Mouse (Mus musculus) neural tube, embryonic 15.5 days (tissue): Measurements from ENCODE around the gene Mfn2. TPM values are rescaled to one million over a fixed set of nuclear protein-coding genes. Genes with fewer than 3 reads are reported as not detected.
A peak's percentile ranks its signal among the peaks of the same experiment; 100 is the strongest.
"Not testable (repeated sequence)": the region's sequence is repeated elsewhere in the genome, so short reads cannot be mapped to it uniquely, and the experiment has no call there.

Experiments used
- ATAC-seq: fragments of 200-750 bp; cut with Nextera tagmentation; 2 replicates; pipeline ENCODE4 v1.8.0; 2017; ENCODE audit warnings: mild to moderate bottlenecking, moderate TSS enrichment, moderate library complexity; ENCODE audit not compliant: low FRiP score
- H3K27ac ChIP-seq: fragments of 300-500 bp; sonication (generic); replicated peaks from 2 replicates; pipeline ENCODE4 v1.5.1; 2015; ENCODE audit warnings: mild to moderate bottlenecking, inconsistent platforms
- H3K27me3 ChIP-seq: fragments of 300-500 bp; sonication (generic); replicated peaks from 2 replicates; pipeline ENCODE4 v1.6.1; 2015; ENCODE audit warnings: inconsistent platforms
- H3K36me3 ChIP-seq: fragments of 300-500 bp; sonication (generic); 2 replicates; pipeline ENCODE4 v1.6.1; 2015; ENCODE audit warnings: inconsistent platforms
- H3K4me1 ChIP-seq: fragments of 300-500 bp; sonication (generic); 2 replicates; pipeline ENCODE4 v1.6.1; 2015; ENCODE audit warnings: inconsistent platforms
- H3K4me2 ChIP-seq: fragments of 300-500 bp; sonication (generic); 2 replicates; pipeline ENCODE4 v1.6.1; 2015; ENCODE audit warnings: inconsistent platforms, mild to moderate bottlenecking, moderate library complexity
- H3K4me3 ChIP-seq: fragments of 300-500 bp; sonication (generic); replicated peaks from 2 replicates; pipeline ENCODE4 v1.5.1; 2015; ENCODE audit warnings: mild to moderate bottlenecking, inconsistent platforms
- H3K9ac ChIP-seq: fragments of 300-500 bp; sonication (generic); replicated peaks from 2 replicates; pipeline ENCODE4 v1.6.1; 2015; ENCODE audit warnings: mild to moderate bottlenecking, inconsistent platforms
- H3K9me3 ChIP-seq: fragments of 300-500 bp; sonication (generic); replicated peaks from 2 replicates; pipeline ENCODE4 v1.6.1; 2016; ENCODE audit warnings: inconsistent platforms
- WGBS: fragments of 180-500 bp; shearing (Covaris S2); methylation state at CpG from one replicate; pipeline ENCODE4 v1.1.7; 2015; ENCODE audit warnings: mixed read lengths; 5-methylcytosine and 5-hydroxymethylcytosine counted together
- polyA plus RNA-seq: library from polyadenylated mRNA; unstranded; fragments of >200 nt; fragmentation: Nextera tagmentation; extraction: Ambion mirVana; gene quantifications from 2 replicates; pipeline ENCODE4 v1.2.1, GENCODE M21; 2015

The Mfn2 gene
- polyA plus RNA-seq, 1 experiment from 2014 or later: 100 TPM

DNA sequence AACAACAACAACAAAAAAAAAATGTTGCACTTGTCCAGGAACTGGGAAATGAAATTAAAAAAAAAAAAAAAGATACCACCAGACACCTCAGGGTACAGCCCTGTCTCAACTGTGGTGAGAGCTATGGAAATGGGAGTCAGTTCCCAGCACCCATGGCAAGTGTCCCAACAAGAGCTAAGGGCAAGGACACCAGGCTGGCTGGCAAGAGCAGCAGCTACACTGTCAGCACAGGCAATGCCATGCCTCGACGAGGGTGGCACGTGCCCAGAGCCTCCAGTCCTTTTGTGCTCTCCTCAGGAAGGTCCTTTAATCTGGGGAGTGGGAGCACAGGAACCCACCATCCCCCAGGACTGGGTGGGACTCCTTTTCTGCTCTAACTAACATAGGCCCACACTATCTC, 20.4 kb downstream of the Mfn2 start:
- no peak overlapping the region for H3K27ac ChIP-seq
- 93% methylated on average over 3 of the region's 3 CpGs for WGBS
- H3K9me3 ChIP-seq: no peaks in the 10 kb centered on the region
- no peak overlapping the region for H3K4me3 ChIP-seq
- no peak overlapping the region for H3K4me2 ChIP-seq
- no peak overlapping the region for H3K9ac ChIP-seq
- H3K36me3 ChIP-seq: peaks cover 92% of the 10 kb centered on the region
- H3K4me1 ChIP-seq: no peaks in the 10 kb centered on the region
- H3K27me3 ChIP-seq: no peaks in the 10 kb centered on the region
- no peak for ATAC-seq

GRCm38 (mm10) chr4:147883041-147883440, 21.5 kb downstream of the Mfn2 start:
- Histone ChIP-seq H3K9ac (no peak overlapping the region), H3K9me3 (no peaks in the 10 kb centered on the region), H3K36me3 (peaks cover 92% of the 10 kb centered on the region), H3K4me2 (no peak overlapping the region), H3K27me3 (no peaks in the 10 kb centered on the region), H3K27ac (no peak overlapping the region), H3K4me1 (no peaks in the 10 kb centered on the region), H3K4me3 (no peak overlapping the region)
- WGBS: 83% methylated on average over 6 of the region's 6 CpGs
- no peak for ATAC-seq

GRCm38 (mm10) chr4:147881792-147882191, 22.7 kb downstream of the Mfn2 start:
- no peak overlapping the region for H3K4me2 ChIP-seq
- H3K36me3 ChIP-seq: peaks cover 88% of the 10 kb centered on the region
- WGBS: 94% methylated on average over 7 of the region's 7 CpGs
- H3K27me3 ChIP-seq: no peaks in the 10 kb centered on the region
- no peak overlapping the region for H3K9ac ChIP-seq
- no peaks in the 10 kb centered on the region for H3K4me1 ChIP-seq
- no peak overlapping the region for H3K4me3 ChIP-seq
- no peaks in the 10 kb centered on the region for H3K9me3 ChIP-seq
- H3K27ac ChIP-seq: no peak overlapping the region
- no peak for ATAC-seq

DNA sequence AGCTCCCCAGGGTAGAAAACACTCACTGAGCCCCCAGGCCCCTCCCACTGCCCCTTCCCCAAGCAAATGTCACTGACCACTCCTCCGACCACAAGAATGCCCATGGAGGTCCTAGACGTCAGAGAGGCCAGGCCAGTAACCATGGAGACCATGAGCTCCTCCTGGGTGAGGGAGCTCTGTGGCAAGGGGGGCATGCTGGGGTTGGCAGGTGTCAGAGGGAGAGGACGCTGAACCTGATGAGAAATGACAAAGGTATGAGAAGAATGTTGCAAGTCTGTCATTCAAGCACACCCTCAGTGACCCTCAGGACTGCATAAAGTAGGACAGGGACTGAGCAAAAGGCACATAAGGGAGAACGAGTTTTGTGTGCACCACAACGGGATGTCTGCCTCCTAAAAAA, 24.6 kb downstream of the Mfn2 start:
- Histone ChIP-seq H3K36me3 (peaks cover 88% of the 10 kb centered on the region), H3K27ac (no peak overlapping the region), H3K9me3 (no peaks in the 10 kb centered on the region), H3K4me2 (no peak overlapping the region), H3K4me3 (no peak overlapping the region), H3K9ac (no peak overlapping the region), H3K4me1 (no peaks in the 10 kb centered on the region), H3K27me3 (no peaks in the 10 kb centered on the region)
- 60% methylated on average over 5 of the region's 5 CpGs for WGBS
- ATAC-seq: no peak

GRCm38 (mm10) chr4:147879456-147879855, 25.0 kb downstream of the Mfn2 start:
- Histone ChIP-seq H3K9ac (no peak overlapping the region), H3K4me3 (no peak overlapping the region), H3K27me3 (no peaks in the 10 kb centered on the region), H3K36me3 (peaks cover 88% of the 10 kb centered on the region), H3K4me1 (no peaks in the 10 kb centered on the region), H3K4me2 (no peak overlapping the region), H3K9me3 (no peaks in the 10 kb centered on the region), H3K27ac (no peak overlapping the region)
- no peak for ATAC-seq
- 77% methylated on average over 2 of the region's 2 CpGs for WGBS

GRCm38 (mm10) chr4:147878537-147878936, 26.0 kb downstream of the Mfn2 start:
- Histone ChIP-seq H3K4me3 (no peak overlapping the region), H3K27ac (no peak overlapping the region), H3K9ac (no peak overlapping the region), H3K36me3 (peaks cover 88% of the 10 kb centered on the region), H3K27me3 (no peaks in the 10 kb centered on the region), H3K4me1 (no peaks in the 10 kb centered on the region), H3K4me2 (no peak overlapping the region), H3K9me3 (no peaks in the 10 kb centered on the region)
- no peak for ATAC-seq
- 98% methylated on average over 9 of the region's 9 CpGs for WGBS

GRCm38 (mm10) chr4:147875852-147876575, 28.5 kb downstream of the Mfn2 start:
- Histone ChIP-seq H3K4me2 (no peak overlapping the region), H3K9ac (no peak overlapping the region), H3K4me3 (no peak overlapping the region), H3K27ac (no peak overlapping the region), H3K9me3 (no peaks in the 10 kb centered on the region), H3K27me3 (no peaks in the 10 kb centered on the region), H3K36me3 (peaks cover 82% of the 10 kb centered on the region), H3K4me1 (no peaks in the 10 kb centered on the region)
- 93% methylated on average over 4 of the region's 4 CpGs for WGBS
- no peak for ATAC-seq

DNA sequence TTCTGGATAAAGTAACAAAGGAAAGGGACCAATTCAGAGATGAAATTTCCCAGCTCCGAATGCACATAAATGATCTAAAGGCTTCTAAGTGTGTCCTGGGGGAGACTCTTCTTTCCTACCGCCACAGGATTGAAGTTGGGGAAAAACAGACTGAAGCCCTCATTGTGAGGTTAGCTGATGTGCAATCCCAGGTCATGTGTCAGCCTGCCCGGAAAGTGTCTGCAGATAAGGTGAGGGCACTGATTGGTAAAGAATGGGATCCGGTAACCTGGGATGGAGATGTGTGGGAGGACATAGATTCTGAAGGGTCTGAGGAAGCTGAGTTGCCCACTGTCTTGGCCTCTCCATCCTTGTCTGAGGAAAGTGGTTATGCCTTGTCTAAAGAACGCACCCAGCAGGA, 35.3 kb downstream of the Mfn2 start:
- no peak for ATAC-seq
- H3K4me2 ChIP-seq: peak overlapping the region; percentile 81
- no peaks in the 10 kb centered on the region for H3K9me3 ChIP-seq
- no peaks in the 10 kb centered on the region for H3K27me3 ChIP-seq
- peak overlapping the region; percentile 90 for H3K4me3 ChIP-seq
- peak overlapping the region; percentile 60; the same call in 1 of the 2 replicates for H3K27ac ChIP-seq
- WGBS: 17% methylated on average over 5 of the region's 5 CpGs
- H3K9ac ChIP-seq: peak overlapping the region; percentile 54
- peaks cover 26% of the 10 kb centered on the region for H3K4me1 ChIP-seq
- peaks cover 34% of the 10 kb centered on the region for H3K36me3 ChIP-seq

- Histone ChIP-seq H3K4me3 (peak within 1 kb of the TSS; percentile 90), H3K36me3 (peaks cover 28% of the 10 kb centered on the region), H3K9me3 (no peaks in the 10 kb centered on the region), H3K4me1 (peaks cover 26% of the 10 kb centered on the region), H3K4me2 (peak within 1 kb of the TSS; percentile 81), H3K27ac (peak within 1 kb of the TSS; percentile 87), H3K9ac (peak within 1 kb of the TSS; percentile 86), H3K27me3 (no peaks in the 10 kb centered on the region)
- peak; percentile 96 for ATAC-seq
- under 1% methylated on average over 30 of the region's 30 CpGs for WGBS
Measured at GRCm38 (mm10) chr4:147868450-147869031, 36.0 kb downstream of the Mfn2 start, which contains the start of the genes Miip and Fv1. Miip (minus strand) TSS chr4:147868816. Fv1 (plus strand) TSS chr4:147868979.

DNA sequence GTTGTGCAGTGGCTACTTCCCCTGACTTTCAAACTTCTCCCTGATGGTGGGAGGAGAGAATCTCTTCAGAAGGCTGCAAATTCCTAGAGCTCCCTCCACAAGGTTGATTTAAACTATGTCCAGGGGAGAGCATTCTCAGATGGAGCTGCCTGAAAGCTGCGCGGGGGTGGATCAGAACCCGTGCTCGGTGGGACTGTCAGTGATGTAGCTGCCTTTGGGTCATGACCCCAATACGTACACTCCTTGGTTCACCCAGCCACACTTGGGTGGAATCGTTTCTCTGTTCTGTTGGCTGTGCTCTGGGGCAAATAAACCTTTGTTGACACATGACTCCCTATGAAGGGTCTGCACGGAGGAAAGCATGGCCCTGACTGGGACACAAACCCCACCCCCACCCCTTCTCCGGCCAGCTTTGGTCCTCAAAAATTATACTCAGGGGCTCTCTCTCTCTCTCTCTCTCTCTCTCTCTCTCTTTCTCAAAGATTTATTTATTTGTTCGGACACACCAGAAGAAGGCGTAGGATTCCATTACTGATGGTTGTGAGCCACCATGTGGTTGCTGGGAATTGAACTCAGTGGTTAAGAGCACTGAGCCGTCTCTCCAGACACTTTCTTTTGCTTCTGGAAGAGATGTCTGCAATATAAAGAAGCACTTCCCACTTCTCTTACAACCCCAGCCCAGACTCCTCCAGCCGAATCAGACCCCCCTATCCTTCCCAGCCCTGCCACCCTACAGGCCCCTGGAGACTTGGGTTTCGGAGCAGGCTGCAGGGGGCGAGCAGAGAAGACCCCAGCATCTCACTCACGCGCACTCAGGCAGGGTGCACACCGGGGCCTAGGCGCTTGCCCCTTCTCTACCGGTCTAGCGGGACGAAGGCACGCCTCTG, 36.7 kb downstream of the Mfn2 start:
- peak; percentile 2 for ATAC-seq
- H3K27me3 ChIP-seq: no peaks in the 10 kb centered on the region

GRCm38 (mm10) chr4:147866793-147867192, 37.7 kb downstream of the Mfn2 start:
- H3K27ac ChIP-seq, ATAC-seq, H3K9ac ChIP-seq, H3K4me3 ChIP-seq, H3K27me3 ChIP-seq, H3K9me3 ChIP-seq: not testable (repeated sequence)
- WGBS: 37% methylated on average over 3 of the region's 3 CpGs
- Histone ChIP-seq H3K36me3 (peaks cover 28% of the 10 kb centered on the region), H3K4me1 (peaks cover 26% of the 10 kb centered on the region), H3K4me2 (peak overlapping the region; percentile 81)

More for the DNA sequence above, 36.7 kb downstream of the Mfn2 start:
- Histone ChIP-seq H3K9ac (peak overlapping the region; percentile 86), H3K9me3 (no peaks in the 10 kb centered on the region), H3K4me2 (peak overlapping the region; percentile 81), H3K27ac (peak overlapping the region; percentile 87), H3K4me1 (peaks cover 26% of the 10 kb centered on the region), H3K4me3 (peak overlapping the region; percentile 90), H3K36me3 (peaks cover 28% of the 10 kb centered on the region)
- WGBS: 5% methylated on average over 22 of the region's 22 CpGs
